Mouse (Mus musculus) large intestine, adult 2 months (tissue): ENCODE measurements around the gene Angptl8. TPM values are rescaled to one million over a fixed set of nuclear protein-coding genes. Genes with fewer than 3 reads are reported as not detected.
"Not testable (repeated sequence)": the region's sequence is repeated elsewhere in the genome, so short reads cannot be mapped to it uniquely, and the experiment has no call there.

Experiments
- DNase-seq: peaks from one replicate; pipeline ENCODE4 v3.0.0-alpha.2; 2012; ENCODE audit warnings: low read depth, low spot score
- WGBS: fragments of 180-500 bp; shearing (Covaris S2); methylation state at CpG from one replicate; pipeline ENCODE4 v1.1.7; 2018; 5-methylcytosine and 5-hydroxymethylcytosine counted together
- polyA plus RNA-seq: library from polyadenylated mRNA; depleted of rRNA; stranded (reverse); fragments of >200 nt; gene quantifications from 2 replicates; pipeline ENCODE4 v1.2.3, GENCODE M21; 2012

Angptl8 gene
- polyA plus RNA-seq, 1 experiment, result 6.2 TPM

DNA sequence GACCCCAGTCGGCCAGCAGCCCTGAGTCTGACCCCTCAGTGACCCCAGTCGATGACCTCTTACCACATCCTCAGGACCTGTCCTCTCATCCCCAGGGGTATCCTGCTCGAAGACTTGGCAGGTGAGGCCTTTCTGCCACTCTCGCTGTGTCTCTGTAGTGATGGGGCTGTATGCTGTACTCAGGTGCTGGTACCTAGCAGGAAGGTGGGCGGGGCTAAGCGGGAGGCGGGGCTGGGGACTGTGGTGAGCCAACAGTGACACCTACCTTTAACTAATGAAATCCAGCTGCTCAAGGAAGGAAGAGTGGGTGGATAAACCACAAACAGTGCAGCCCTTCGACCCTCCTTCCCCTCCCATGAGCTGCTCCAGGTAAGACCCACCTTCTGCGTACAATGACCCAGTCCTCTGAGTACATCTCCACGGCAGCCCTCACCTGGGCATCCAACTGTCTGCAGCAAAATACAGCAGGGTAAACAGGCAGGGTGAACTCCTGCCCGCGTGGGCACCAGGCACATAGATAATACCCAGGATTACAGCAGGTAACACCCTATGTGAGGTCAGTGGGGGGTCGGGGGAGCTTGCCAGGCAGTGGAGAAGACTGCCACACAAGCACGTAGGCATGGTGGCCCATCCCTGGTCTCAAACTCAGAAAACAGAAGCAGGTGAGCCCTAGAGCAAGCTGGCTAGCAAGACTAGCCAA is 10.2 kb downstream of the Angptl8 start:
- DNase-seq, result no peak
- 41% methylated on average over 14 of the region's 14 CpGs for WGBS

DNA sequence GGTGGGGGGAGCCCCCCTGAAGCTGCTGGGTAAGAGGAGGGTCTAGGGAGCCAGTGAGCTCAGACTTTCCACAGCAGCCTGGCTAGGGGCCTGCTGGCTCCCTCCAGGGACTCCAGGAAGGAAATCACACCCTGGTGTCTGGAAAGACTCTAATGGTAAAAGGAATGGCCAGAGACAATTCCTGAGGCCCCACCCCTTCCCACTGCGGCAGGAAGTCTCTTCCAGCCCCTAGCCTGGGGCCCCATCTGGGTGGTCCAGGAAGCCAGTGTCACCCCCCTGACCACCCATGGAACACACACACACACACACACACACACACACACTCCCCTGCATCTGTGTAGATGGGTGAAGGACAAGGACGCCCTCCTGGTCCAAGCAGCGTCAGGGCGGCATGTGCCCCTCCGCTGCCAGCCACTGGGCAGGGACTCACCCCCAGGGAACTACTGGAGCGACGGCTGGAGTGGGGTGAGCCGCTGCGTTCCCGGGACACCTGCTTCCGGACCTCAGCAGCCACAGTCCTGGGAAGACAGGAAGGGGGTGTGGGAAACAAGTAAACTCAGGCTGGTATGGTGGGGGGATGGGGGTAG is 11.5 kb downstream of the Angptl8 start:
- DNase-seq, result no peak
- 62% methylated on average over 11 of the region's 11 CpGs for WGBS

DNA sequence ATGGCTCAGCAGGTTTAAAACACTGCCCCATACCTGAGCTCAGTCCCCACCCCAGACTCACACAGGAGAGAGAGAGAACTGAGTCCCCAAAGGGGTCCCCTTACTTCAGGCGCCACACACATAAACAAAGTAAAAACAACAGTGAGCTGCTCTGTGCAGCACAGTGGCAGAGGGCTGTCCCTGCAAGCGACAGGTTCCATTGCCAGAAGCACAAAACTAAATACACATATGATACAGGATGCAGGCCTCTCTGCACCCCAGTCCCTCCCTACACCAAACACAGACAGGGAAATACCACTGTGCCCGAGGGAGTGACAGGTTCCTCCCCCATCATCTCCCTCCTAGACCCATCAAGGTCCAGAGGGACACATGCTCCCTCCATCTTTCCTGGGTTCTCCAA is 12.1 kb downstream of the Angptl8 start:
- 55% methylated on average over 3 of the region's 3 CpGs for WGBS
- DNase-seq, result no peak

DNA sequence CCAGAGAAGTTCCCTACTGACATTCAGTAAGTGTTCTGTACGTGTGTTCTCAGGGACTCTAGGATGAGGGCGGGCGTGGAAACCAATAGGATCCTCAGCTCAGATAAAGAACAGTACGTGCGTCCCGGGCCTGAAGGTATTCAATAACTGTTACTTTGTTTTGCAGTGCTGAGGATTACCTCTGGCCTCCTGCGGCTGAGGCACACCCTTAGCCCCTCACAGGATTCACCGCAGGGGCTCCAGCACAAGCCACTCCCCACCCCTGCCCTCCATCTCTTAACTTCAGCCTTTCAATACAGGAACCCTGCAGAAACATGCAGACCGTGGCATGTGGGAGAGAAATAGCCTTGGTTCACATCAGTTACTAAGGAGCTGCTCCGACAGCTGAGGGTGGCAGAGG is 12.6 kb downstream of the Angptl8 start:
- no peak for DNase-seq
- WGBS, result 65% methylated on average over 10 of the region's 10 CpGs

DNA sequence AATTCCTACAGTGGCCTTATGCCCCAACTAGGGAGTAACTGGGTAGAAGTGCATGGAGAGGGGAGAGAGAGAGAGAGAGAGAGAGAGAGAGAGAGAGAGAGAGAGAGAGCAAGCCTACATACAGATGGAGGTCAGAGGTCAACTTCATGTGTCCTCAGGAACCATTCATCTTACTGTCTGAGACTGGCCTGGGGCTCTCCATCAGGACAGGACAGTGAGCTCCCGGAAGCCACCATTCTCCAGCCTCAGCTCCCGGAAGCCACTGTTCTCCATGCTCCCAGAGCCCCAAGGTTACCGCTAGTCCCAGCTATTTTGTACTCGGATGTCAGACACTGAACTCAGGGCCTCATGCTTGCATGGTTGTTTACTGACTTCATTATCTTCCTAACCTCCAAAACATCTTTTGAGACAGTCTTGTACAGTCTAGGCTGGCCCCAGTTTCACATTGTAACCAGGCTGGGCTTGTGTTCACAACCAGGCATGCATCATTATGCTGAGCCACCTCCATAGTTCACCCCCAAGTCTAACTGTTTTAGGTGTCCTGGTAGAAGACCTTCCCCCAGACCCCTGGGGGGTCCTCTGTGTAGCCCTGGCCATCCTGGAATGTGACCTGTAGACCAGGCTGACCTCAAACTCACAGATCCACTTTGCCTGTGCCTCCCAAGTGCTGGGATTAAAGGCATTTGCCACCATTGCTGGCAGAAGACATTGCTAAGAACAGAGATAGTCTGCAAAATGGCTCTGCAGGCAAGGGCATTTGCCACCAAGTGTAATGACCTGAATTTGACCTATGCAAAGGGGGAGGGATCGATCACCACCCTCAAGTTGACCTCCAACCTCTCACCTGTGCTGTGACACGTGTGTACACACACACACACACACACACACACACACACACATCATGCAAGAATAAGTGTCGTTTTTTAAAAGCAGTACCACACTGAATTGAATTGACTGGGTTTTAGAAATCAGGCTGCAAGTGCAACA is 14.7 kb downstream of the Angptl8 start:
- WGBS, result 74% methylated on average over 7 of the region's 7 CpGs
- no peak for DNase-seq

DNA sequence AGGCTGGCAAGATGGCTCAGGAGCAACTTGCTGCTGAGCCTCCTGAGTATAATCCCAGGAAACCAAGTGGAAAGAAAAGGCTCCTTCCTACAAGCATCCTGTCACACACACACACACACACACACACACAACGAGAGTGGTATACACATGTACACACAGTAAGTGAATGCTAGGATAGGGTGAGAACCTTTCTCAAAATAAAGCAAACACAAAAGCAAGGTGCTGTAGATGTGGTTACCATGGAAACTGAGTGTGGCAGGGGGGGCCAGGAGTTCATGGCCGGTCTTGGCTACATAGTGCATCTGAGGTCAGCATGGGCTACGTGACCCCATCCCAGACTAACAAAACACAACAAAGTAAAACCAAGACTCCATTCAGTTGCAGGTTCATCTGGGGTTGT is 15.8 kb downstream of the Angptl8 start:
- DNase-seq, result no peak
- WGBS, result 61% methylated on average over 3 of the region's 3 CpGs

DNA sequence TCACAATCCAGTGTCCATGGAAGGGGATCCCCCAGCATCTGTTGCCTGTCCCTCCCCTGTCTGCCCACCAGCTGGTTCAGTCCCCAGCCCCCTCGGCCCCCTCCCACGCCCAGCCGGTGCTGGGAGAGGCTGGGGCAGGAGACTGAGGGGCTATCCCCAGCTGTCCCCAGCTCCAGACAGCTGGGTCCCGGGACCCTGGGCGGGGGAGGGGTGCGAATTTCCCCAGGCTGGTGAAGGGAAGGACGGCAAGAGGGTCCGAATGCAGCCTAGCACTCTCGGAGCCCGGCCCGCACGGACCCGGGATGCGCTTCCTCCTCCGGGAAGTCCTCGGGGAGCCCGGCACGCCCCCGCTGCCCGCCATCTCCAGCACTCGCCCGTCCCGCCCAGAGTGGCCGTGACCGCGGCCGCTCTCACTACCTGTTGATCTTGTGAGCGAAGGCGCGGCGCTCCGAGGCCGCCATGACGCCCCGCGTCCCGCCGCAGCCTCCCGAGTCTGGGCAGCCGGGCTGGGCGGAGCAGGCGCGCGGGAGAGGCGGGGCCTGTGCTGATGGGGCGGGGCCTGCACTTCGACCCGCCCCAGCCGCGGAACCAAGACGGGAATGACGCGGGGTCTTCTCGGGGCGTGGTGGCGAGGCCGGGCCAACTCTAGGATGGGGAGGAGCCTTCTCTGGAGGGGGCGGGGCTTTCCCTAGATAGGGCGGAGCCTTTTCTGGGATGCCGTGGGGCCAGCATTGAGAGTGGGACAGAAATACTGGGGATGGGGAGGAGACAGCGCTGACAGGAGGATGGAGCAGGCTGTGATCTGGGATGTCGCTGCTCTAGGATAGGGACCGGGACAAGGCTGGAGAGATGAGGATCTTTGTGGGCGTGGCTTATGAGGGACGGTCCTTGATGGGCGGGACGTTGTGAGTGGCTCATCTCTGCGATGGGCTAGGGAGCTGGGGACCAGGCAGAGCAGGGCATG is 17.1 kb downstream of the Angptl8 start, which contains the start of gene Dock6:
Gene Dock6, minus strand, starts transcription at position 508 of the 964 bp plus-strand sequence.
- DNase-seq, result no peak
- 2% methylated on average over 68 of the region's 68 CpGs for WGBS

DNA sequence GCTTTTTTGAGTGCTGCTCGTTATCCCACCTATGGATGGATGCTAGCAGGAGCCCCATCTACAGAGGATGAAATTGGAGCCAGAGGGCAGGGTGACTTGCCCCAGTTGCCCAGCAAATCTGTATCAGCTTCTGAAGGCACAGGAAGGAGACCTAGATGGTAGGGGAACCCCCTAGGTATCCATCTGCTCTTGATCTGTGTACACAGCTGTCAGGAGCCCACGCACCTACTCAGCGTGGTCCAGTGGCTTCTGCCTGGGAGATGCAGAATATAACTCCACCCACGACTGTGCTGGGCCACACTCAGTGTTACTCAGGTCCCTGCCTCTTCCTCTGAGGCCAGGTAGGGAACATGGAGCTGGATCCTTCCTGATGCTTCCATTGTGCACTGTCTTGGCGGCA is 18.7 kb downstream of the Angptl8 start:
- DNase-seq, result no peak
- 53% methylated on average over 5 of the region's 5 CpGs for WGBS

DNA sequence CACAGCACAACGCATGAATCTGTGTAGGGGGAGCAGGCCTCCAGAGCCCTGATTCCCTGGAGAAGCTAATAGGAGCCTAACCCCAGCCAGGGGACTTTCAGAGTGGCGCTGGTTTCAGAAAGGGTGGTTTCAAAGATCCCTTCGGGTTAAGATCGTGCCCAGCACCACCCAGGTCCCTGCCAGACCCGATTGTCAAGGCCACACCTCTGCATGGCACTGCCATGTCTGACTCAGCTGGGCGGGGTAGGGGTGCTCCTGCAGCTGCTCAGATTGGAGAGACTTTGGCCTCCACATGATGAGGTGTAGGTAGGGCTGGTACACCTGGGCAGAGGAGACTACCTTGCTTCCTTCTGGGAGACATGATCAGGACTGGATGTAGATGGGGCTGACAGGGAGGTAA is 19.6 kb downstream of the Angptl8 start:
- DNase-seq, result peak; percentile 79
- WGBS, result 44% methylated on average over 6 of the region's 6 CpGs

DNA sequence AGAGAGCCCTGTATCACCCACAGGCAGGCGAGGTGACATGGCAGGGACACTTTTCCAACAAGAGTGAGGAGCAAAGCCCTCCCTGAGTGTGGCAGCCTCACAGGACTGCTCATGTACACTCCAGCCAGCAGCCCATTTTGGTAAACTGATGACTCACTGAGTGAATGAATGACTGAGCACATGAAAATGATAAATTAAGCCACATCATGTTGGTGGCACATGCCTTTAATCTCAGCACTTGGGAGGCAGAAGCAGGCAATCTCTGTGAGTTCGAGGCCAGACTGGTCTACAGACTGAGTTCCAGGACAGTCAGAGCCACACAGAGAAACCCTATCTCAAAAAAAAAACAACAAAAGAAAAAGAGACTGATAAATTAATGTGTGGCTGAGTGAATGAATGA is 22.2 kb downstream of the Angptl8 start:
- DNase-seq, result no peak
- 88% methylated on average over 2 of the region's 2 CpGs for WGBS

DNA sequence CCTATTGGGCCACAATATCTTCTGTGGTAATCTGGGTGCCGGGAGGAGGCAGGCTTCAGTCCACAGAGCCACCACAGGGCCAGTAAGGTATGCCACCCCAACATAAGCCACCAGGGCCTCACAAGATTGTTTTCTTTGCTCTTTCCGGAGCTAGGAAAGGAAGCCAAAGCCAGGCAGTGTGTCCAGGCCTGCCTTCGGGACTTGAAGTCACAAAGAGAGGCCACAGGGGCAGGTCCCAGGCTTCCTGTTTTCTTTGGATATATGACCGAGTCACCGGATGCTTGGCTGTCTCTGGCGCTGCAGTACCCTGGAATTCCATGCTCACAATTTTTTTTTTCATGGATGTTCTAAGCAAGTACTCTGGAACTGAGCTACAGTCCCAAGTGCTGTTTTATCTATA is 22.8 kb downstream of the Angptl8 start:
- no peak for DNase-seq
- 71% methylated on average over 6 of the region's 6 CpGs for WGBS

DNA sequence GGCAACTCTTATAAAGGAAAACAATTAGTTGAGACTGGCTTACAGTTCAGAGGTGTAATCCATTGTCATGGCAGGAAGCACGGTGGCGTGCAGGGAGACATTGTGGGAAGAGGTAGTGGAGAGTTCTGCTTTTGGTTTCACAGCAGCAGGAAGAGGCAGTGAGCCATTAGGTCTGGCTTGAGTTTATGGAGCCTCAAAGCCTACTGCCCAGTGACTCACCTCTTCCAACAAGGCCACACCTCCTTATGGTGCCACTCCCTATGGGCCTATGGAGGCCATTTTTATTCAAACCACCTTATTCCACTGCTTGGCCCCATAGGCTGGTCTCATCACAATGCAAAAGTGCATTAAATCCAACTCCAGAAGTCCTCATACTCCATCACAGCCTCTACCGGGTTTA is 24.3 kb downstream of the Angptl8 start:
- DNase-seq, result no peak
- WGBS, result 56% methylated on average over 3 of the region's 3 CpGs

DNA sequence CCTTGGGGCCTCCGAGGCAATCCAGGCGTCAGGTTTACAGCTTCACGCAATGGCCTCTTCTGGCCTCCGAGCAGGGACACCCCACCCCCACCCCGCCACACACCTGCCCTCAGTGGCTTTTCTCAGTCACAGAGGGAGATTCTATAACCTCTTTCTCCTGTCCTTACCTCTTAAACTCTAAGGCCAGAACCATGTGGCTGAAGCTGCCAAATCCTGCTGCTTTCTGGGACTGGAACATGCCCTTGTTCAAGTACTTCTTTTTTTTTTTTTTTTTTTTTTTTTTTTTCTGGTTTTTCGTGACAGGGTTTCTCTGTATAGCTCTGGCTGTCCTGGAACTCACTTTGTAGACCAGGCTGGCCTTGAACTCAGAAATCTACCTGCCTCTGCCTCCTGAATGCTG is 25.0 kb downstream of the Angptl8 start:
- WGBS, result 59% methylated on average over 6 of the region's 6 CpGs
- DNase-seq, result not testable (repeated sequence)

DNA sequence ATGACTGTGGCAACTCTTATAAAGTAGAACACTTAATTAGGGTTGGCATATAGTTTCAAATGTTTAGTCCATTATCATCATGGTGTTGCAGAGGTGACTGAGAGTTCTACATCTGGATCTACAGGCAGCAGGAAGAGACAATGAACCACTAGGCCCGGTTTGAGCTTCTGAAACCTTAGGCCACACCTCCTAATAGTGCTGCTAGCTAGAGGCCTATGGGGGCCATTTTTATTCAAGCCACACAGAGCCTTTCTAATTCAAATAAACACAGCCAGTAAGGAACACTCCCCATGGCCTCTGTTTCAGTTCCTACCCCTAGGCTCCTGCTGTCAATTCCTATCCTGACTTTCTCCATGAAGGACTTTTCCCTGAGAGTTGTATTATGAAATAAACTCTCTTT is 26.9 kb downstream of the Angptl8 start:
- WGBS, result 78% methylated on average over 1 of the region's 1 CpGs
- no peak for DNase-seq

DNA sequence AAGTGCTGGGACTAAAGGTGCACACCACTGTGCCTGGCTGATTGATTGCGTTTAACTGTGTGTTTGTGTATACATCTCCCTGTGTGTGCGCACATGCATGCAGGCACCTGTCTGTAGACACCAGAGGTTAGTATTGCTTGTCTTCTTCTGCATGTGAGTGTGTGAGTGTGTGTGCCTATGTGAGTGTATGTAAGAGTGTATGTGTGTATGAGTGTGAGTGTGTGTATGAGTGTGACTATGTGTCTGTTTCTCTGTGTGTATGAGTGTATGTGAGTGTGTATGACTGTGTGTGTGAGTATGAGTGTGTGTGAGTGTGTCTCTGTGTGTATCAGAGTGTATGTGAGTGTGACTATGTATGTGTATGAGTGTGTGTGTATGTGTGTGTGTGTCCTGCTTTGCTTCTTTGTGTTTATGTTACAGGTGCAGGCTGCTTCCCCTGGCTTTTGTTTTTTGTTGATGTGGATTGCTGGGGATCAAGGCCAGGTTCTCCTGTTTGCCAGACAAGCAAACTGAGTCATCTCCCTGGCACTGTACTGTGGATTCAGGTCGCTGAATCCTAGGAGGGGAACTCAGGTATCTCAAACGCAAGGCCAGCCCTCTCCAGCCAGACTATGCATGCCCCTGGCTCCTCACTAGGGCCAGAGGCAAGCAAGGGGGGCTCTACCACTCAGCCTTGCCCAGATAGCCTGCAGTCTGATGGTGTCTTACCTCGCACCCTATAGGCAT is 30.5 kb downstream of the Angptl8 start:
- no peak for DNase-seq
- WGBS, result 72% methylated on average over 5 of the region's 5 CpGs

DNA sequence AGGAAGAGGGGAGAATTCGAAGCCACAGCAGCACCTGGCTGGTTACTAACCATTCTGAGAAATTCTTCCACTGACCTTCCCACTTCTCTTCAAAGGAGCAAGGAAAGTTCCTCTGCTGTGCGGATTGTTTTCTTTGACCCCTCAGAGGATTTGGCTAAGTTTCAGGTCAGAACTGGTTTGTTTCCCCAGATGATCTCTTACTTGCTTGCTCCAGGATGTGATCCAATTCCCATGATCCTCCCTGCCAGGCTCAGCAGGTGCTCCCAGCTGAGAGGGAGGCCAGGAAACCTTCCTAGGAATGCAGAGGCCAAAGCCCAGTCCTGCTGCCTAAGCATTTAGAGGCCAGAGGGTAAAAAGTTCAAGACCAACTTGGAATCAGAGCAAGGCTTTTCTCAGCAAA is 31.3 kb downstream of the Angptl8 start:
- 21% methylated on average over 2 of the region's 2 CpGs for WGBS
- no peak for DNase-seq

DNA sequence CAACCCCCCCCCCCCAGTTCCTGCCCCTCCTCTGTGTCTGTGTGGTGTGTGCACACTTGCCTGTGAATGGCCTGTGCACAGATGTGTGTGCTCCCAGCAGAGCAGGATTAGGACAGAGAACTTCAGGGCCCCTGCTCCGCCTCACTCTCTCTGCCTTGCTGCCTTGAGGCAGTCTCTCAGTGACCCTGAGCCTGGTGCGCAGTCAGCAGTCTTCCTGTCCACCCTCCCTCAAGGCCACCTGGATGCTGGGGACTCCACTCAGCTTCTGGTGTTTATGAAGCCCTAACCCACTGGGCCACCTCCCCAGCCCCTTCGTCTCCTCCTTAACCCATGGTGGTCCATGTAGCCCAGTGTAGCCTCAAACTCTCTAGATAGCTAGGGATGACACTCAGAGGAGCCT is 32.4 kb downstream of the Angptl8 start:
- no peak for DNase-seq
- WGBS, result 95% methylated on average over 3 of the region's 3 CpGs

DNA sequence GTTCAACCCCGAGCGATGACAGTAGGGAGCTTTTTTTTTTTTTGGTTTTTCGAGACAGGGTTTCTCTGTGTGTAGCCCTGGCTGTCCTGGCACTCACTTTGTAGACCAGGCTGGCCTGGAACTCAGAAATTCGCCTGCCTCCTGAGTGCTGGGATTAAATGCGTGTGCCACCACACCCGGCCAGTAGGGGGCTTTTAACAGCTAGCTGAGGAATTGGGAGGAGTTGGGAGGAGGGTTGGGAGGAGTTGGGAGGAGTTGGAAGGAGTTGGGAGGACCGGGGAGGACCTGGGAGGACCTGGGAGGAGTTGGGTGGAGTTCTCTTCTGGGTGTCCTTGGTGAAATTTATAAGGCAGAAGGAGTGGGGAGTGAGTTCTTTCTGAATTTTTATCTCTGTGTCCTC is 34.0 kb downstream of the Angptl8 start:
- WGBS, result 51% methylated on average over 7 of the region's 7 CpGs
- not testable (repeated sequence) for DNase-seq
